Mouse (Mus musculus) spleen, adult 2 months (tissue): ENCODE data around the gene Flywch2. TPM values are rescaled to one million over a fixed set of nuclear protein-coding genes. Genes with fewer than 3 reads are reported as not detected.

Experiments
- DNase-seq, 2 experiments: peaks; one replicate each; pipeline versions ENCODE4 v3.0.0 to v3.0.0-alpha.2; 2012 to 2021; ENCODE audit warnings: low spot score in 2 of 2, low read depth in 1 of 2
- H3K27ac ChIP-seq: fragments of 200-500 bp; 2 replicates; pipeline ENCODE4 v1.5.1; 2012; ENCODE audit warnings: low read length, inconsistent platforms; ENCODE audit not compliant: insufficient read depth
- H3K27me3 ChIP-seq: fragments of 200-500 bp; 2 replicates; pipeline ENCODE4 v1.6.1; 2012; ENCODE audit warnings: mild to moderate bottlenecking, moderate library complexity, low read length, inconsistent platforms; ENCODE audit not compliant: control insufficient read depth, insufficient read depth
- H3K36me3 ChIP-seq: fragments of 200-500 bp; 2 replicates; pipeline ENCODE4 v1.6.1; 2012; ENCODE audit warnings: mild to moderate bottlenecking, low read length, inconsistent platforms; ENCODE audit not compliant: control insufficient read depth, insufficient read depth
- H3K4me1 ChIP-seq: fragments of 200-500 bp; 2 replicates; pipeline ENCODE4 v1.6.1; 2011; ENCODE audit warnings: inconsistent platforms; ENCODE audit not compliant: control insufficient read depth, insufficient read depth, insufficient read length
- H3K4me3 ChIP-seq: fragments of 200-500 bp; 2 replicates; pipeline ENCODE4 v1.5.1; 2011; ENCODE audit warnings: mild to moderate bottlenecking, inconsistent platforms; ENCODE audit not compliant: insufficient read depth, insufficient read length; ENCODE audit errors: extremely low read depth
- CTCF ChIP-seq: fragments of 200-500 bp; IDR thresholded peaks from 2 replicates; pipeline ENCODE4 v1.5.1; 2011; ENCODE audit warnings: mild to moderate bottlenecking, inconsistent platforms; ENCODE audit not compliant: insufficient read depth, insufficient read length, insufficient replicate concordance; ENCODE audit errors: extremely low read depth
- POLR2A ChIP-seq: fragments of 200-500 bp; IDR thresholded peaks from 2 replicates; pipeline ENCODE4 v1.6.1; 2011; ENCODE audit warnings: low read depth, low read length, inconsistent platforms
- WGBS: fragments of 180-500 bp; shearing (Covaris S2); methylation state at CpG from one replicate; pipeline ENCODE4 v1.1.7; 2018; 5-methylcytosine and 5-hydroxymethylcytosine counted together
- polyA plus RNA-seq: library from polyadenylated mRNA; depleted of rRNA; stranded (reverse); fragments of >200 nt; gene quantifications from 2 replicates; pipeline ENCODE4 v1.2.3, GENCODE M21; 2012

Gene Flywch2
- polyA plus RNA-seq, 1 experiment = 1.4 TPM

DNA sequence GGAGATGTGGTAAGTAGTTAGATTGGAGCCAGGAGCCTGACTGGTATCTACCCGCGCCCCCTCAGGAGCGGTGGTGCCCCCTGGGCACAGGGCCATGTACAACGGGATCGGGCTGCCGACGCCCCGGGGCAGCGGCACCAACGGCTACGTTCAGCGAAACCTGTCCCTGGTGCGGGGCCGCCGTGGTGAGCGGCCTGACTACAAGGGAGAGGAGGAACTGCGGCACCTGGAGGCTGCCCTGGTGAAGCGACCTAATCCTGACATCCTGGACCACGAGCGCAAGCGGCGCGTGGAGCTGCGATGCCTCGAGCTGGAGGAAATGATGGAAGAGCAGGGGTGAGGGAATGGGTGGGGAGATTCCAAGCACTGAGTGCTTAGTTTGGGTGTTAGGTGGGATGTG, 21.0 kb upstream of the Flywch2 start:
- no peak overlapping the region for H3K27ac ChIP-seq
- WGBS = 73% methylated on average over 25 of the region's 25 CpGs
- TF ChIP-seq POLR2A (no peak), CTCF (no peak)
- no peak for DNase-seq
- H3K4me1 ChIP-seq = peaks cover 11% of the 10 kb centered on the region
- H3K4me3 ChIP-seq = peak overlapping the region; percentile 13; the same call in 1 of the 2 replicates
- H3K27me3 ChIP-seq = no peaks in the 10 kb centered on the region
- peaks cover 35% of the 10 kb centered on the region for H3K36me3 ChIP-seq

DNA sequence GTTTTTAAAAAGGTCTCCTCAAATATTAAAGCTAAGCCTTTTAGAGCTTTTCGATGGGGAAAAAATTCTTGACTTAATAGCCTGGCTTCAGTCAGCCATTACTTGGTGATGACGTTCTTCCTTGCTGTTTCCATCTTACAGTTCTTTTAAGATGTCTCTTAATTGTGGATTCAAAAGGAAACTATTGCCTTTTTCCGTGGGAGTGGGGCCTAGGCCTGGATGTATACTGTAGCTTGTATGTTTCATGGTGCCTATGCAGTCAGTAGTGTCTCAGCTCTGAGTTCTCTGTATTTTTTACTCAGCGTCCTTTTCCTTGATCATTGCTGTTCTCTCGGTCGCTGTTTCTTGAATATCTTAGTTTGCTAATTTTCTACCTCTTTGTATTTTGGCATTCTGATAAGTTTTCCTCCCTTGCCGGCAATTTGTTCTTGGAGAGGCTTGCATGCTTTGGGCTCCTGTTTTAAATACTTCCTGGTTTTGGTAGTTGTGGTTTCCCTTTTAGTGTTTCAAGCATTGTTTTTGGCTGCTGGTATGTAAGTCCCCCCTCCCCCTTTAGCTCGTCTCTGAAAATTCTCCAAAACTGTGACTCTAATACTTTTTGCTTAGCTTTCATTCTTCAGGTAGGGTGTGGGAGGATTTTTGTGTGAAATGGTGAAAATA, 18.7 kb upstream of the Flywch2 start:
- WGBS = under 1% methylated on average over 8 of the region's 8 CpGs
- Histone ChIP-seq H3K27ac (peak overlapping the region; percentile 95), H3K4me3 (peak overlapping the region; percentile 90), H3K4me1 (peaks cover 11% of the 10 kb centered on the region), H3K36me3 (peaks cover 18% of the 10 kb centered on the region), H3K27me3 (no peaks in the 10 kb centered on the region)
- TF ChIP-seq CTCF (no peak), POLR2A (no peak)
- DNase-seq = no peak

DNA sequence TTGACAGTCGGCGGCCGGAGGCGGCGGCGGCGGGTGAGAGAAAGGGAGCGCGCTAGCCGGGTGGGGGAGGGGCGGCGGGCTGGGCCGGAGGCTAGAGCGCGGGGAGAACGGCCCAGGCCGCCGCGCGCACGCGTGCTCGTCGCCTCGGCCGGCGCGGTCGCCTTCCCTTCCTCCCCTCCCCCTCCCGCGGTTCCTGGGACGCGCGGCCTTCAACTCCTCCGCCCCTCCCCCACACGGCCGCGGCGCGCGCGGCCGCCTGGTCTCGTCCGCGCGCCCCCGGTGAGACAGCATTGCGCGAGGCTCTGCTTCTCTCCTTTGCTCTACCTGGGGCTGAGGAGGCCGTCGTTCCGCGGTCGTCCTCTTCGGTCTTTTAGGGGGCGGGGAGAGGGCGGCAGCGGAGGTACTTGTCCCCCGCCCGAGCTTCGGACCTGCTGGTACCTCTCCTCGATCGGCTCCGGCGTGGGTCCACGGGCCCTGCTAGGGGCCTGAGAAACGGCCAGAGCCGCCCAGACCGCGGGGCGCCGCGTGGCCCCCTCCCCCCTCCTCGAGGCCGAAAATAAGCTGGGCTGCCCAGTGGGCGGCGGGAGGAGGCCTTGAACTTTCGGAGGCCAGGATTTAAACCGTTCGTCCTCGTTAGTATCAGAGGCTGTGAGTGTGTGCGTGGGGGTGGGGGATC, 17.6 kb upstream of the Flywch2 start:
- Histone ChIP-seq H3K36me3 (peaks cover 9% of the 10 kb centered on the region), H3K27ac (peak overlapping the region; percentile 95), H3K4me3 (peak overlapping the region; percentile 90), H3K27me3 (no peaks in the 10 kb centered on the region), H3K4me1 (peaks cover 11% of the 10 kb centered on the region)
- under 1% methylated on average over 72 of the region's 83 CpGs for WGBS
- peak; percentile 49 to 67 for DNase-seq
- TF ChIP-seq POLR2A (no peak), CTCF (no peak)

DNA sequence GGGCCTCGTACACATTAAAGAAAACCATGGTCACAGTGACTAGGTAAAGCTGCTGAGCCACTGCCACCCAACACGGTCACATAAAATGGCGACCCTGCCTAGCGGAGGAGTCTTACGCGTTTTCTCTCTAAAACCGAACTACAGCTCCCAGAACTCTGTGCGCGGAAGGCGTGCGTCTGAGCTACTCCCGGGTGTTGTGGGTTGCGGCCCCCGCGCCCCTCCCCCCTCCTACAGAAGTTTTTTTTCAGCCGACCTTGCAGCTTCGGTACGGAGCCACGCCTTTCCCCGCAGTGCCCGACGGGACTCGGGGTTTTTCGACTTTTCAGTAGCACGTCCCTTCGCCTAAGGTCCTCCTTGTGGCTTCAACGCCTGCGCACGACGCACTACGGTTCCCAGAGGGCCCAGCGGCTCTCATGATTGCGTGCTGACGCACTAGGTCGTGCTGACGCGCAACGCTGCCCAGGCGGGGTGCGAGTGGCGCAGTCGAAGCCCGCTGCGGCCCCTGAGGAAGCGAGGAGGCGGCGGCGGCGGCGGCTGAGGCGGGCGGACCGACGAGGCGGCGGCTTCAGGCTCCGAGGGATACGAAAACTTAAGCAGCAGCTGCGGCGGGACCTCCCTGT, 17.0 kb upstream of the Flywch2 start:
- H3K36me3 ChIP-seq = peaks cover 4% of the 10 kb centered on the region
- peak overlapping the region; percentile 90 for H3K4me3 ChIP-seq
- no peaks in the 10 kb centered on the region for H3K27me3 ChIP-seq
- peak; percentile 96 to 99 for DNase-seq
- peaks cover 11% of the 10 kb centered on the region for H3K4me1 ChIP-seq
- H3K27ac ChIP-seq = peak overlapping the region; percentile 95
- WGBS = under 1% methylated on average over 59 of the region's 60 CpGs
- peak; percentile 76 for TF ChIP-seq POLR2A
- TF ChIP-seq CTCF = no peak

DNA sequence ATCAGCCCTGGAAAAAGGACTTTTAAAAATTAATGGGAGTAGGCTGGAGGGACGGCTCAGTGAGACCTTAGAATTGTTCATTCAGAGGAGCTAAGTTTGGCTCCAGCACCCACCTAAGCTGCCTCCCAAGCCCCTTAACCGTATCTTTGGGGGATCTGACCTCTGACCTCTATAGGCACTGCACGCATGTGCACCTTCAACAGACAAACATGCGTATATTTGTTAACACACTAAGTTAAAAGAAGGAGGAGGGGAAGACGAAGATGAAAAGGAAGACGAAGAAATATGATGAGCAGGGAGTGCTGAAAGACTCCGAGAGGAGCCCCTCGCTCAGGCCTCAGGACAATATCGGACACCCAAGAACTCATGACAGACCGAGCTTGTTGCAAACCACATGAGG, 15.7 kb upstream of the Flywch2 start:
- DNase-seq = no peak
- 94% methylated on average over 10 of the region's 10 CpGs for WGBS
- H3K27ac ChIP-seq = no peak overlapping the region
- peaks cover 7% of the 10 kb centered on the region for H3K4me1 ChIP-seq
- H3K27me3 ChIP-seq = no peaks in the 10 kb centered on the region
- TF ChIP-seq CTCF (no peak), POLR2A (no peak)
- H3K36me3 ChIP-seq = no peaks in the 10 kb centered on the region; the same call in 1 of the 2 replicates
- H3K4me3 ChIP-seq = no peak overlapping the region

DNA sequence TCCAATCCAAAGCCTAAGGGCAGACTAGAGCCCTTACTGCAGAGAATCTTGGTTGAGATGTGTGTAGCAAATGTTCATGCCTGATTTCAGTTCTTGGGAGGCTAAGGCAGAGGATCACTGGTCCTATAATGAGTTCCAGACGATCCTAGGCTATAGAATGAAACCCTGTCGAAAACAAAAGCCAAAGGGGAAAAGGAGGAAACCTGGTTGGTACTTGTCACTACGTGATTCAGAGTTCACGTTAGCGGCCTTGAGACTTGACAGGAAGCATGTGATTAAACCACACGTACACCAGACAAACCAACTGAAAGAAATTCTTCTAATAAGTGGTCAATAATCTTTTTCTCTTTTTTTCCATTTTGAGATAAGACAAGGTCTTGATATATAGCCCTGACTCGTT, 11.4 kb upstream of the Flywch2 start:
- H3K4me3 ChIP-seq = no peak overlapping the region
- WGBS = 25% methylated on average over 7 of the region's 7 CpGs
- no peak overlapping the region; the same call in 1 of the 2 replicates for H3K27ac ChIP-seq
- H3K27me3 ChIP-seq = no peaks in the 10 kb centered on the region
- DNase-seq = no peak
- no peaks in the 10 kb centered on the region for H3K36me3 ChIP-seq
- TF ChIP-seq POLR2A (no peak), CTCF (no peak)
- peaks cover 2% of the 10 kb centered on the region; the same call in 1 of the 2 replicates for H3K4me1 ChIP-seq
